Mouse (Mus musculus) left cerebral cortex, adult 8-10 months (tissue): Measurements from ENCODE around the gene Rtl10. TPM values are rescaled to one million over a fixed set of nuclear protein-coding genes. Genes with fewer than 3 reads are reported as not detected.
"Not testable (repeated sequence)": the region's sequence is repeated elsewhere in the genome, so short reads cannot be mapped to it uniquely, and the experiment has no call there.

Experiments used
- DNase-seq, 2 experiments: peaks; one replicate each; pipeline ENCODE4 v3.0.0; 2022; ENCODE audit warnings: low spot score in 2 of 2
- total RNA-seq, 4 experiments: library from RNA; stranded (reverse); gene quantifications; 2 replicates each; pipeline ENCODE4 v1.2.4; 2022

Gene Rtl10
- total RNA-seq, 4 experiments from 2014 or later = 6.4 to 7.8 (median 7.6) TPM

DNA sequence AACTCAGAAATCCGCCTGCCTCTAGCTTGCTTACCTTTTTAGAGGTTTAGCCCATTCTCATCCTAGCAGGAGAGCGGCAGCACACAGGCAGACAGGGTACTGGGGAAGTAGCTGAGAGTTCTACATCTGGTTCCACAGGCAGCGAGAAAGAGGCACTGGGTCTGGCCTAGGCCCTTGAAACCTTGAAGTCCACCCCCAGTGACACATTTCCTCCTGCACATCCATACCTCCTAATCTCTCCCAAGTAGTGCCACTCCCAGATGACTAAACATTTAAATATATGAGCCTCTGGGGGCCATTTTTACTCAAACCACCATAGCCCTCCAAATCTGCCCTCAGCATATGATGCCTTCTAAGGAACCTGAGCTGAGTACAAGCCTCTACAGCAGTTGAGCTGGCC lies 16.3 kb upstream of the Rtl10 start:
- DNase-seq = no peak

DNA sequence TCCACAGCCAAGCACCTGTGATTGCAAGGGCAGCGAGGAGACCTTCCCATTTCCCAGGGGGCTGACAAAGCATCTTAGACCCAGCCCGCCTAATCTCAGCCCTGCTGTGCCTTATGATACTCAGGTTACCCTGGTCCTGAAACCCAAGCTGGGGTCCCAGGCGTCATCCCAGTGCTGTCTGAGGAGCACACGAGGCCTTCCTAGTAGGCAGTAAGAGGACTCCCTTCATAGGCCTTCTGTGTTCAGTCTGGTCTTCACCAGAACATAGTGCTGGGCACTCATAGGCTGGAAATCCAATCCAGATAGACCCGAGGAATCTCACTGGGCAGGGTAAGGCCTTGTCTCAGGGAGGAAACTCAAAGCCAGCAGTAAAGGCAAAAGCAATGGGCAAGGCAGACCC lies 14.9 kb upstream of the Rtl10 start:
- no peak for DNase-seq

DNA sequence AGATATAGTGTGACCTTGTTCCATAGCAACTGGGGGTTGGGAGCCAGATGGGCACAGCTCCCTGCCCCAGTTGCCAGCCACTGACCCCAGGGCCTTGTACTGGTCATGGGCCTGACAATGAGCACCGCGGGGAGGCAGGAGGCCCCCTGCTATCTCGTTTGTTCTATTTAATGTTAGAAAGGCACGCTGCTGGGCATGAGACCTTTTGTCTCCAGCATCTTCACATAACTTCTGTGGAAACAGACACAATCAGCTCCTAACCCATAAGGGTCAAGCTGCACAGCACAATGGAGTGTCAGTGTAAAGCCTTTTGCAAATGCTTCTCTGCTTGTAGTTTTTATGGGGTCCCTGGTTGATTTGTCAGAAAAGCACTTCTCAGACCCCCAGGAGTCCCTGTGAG lies 14.3 kb upstream of the Rtl10 start:
- DNase-seq = no peak

DNA sequence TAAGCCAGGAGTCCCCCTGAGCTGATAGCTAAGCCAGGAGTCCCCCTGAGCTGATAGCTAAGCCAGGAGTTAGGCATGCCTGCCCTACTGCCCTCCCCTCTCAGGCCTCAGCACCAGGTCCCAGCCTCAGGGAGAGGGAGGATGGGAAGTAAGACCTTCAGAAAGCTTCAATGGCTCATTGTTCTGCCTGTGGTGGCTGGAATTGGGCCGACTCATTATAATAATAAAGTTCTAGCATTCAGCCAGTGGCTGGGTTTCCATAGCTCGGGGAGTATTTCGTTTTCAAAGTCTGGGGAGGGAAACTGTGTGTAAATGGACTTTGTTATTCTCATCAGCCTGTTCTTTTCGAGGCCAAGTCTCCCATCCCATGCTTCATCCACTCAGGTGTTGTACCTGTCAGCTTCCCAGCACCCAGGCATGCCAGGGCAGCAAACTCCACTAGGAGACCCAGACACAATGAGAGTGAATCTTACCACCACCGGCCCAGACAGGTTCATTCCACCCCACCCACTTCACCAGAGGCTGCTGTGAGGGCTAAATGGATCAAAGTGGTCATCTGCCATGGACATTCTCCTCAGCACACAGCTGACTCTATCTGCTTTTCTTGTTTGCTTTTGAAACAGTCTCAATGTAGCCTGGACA lies 13.8 kb upstream of the Rtl10 start:
- DNase-seq = no peak

DNA sequence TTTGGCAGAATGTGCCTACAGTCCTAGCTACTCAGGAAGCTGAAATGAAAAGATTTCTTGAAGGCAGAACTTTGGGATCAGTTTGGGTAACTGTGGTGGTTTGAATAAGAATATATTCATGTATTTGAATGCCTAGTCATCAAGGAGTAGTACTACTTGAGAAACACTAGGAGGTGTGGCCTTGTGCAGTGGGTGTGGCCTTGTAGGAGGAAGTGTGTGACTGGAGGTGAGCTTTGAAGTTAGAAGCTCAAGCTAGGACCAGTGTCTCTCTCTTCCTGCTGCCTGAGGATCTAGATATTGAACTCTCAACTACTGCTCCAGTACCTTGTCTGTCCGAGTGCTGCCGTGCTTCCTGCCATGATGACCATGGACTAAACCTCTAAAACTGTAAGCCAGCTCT lies 12.6 kb upstream of the Rtl10 start:
- no peak for DNase-seq

DNA sequence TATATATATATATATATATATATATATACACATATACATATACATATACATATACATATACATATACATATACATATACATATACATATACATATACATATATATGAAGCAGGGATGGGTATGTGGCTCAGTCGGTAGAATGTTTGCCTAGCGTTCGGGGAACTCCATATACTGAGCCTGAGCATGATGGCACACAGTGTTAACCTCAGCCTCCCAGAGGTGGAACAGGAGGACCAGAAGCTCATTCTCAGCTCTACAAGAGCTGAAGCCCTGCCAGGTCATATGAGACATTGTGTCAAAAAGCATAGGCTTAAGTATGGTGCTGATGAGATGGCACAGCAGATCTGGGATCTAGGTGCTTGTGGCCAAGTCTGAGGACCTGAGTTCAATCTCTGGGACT lies 8.4 kb upstream of the Rtl10 start:
- DNase-seq = no peak

DNA sequence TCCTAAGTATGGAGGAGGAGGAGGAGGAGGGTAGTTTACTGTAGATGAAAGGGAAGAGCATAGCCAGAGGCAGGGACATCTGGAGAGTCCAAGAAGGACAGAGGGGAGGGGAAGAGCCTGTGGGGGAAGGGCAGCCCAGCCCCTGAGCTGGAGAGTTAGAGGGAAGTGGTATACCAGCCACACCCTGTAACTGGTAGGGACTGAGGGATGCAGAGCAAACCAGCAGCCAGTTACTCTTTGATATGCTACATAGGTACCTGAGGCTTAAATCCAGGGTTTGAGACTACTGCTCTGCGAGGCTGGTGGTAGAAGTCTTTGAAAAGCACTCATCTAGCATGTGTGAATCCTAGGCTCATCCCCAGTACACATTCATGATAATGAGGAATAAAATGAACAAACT lies 7.8 kb upstream of the Rtl10 start:
- no peak for DNase-seq

DNA sequence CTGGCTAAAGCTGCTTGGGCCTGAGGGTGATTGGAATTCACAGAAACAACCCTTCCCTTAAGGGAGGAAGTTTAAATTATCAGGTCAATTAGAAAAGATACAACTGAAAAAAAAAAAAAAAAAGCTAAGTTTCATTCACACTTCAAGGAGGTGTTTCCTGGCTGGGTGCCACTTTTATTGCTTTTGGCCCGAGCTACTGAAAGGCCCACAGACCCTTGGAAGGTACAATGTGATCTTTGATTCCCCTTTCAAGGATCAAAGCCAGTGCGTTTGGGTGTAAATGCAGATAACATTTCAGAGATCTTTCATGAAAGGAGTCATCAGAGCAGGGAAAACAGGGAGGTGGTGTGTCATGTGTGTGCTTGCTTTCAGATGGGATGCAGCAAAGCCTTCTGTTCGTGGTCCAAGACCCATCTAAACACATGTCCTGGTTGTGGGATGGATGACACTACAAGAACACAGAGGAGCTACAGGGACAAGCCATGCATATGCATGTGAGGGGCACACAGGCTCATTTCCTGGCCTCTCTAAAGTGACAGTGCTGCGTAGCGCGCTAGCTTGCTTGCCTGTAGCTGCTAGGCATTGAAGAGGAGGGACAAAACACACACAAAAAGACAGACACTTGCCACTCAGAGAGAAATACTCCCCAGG lies 711 bp upstream of the Rtl10 start:
- DNase-seq = peak; percentile 24 to 55

DNA sequence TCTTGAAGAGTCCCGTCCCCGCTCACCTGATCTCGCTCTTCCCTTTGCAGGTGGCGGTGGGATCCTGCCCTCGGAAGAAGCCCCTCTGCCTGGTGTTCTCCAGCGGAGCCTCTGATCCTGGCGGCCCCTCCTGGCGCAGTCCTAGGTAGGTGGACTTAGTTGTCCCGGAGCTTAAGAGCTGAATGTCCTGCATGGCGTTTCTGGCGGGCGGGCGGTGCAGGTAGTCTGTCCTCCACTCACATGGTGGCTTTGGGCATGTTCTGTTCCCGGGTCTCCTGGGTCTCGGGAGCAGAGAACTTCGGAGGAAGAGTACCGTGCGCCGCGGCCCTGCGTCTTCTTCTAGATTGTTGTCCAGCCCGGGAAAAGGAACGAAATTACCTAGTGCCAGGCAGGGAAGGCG lies 295 bp downstream of the Rtl10 start:
- peak in 1 of 2 experiments; percentile 21 for DNase-seq

DNA sequence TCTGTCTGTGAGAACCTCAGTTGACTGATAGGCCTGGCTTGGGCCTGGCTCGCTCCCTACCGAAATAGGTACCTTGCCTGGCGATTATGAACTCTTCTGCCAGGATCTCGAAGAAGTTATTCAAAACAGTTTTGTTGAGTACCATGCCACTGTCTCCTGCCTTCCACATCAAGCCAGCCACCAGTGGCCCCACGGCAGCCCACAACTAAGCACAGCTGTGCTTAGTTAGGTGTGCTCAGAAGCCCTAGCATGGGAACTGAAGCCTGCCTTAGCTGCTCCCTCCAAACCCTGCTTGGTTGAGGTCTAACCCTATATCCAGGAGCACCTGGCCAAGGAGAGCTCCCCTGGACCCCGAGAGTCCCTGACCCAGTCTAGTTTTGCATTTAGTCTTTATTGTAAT lies 2.8 kb downstream of the Rtl10 start:
- DNase-seq = no peak

DNA sequence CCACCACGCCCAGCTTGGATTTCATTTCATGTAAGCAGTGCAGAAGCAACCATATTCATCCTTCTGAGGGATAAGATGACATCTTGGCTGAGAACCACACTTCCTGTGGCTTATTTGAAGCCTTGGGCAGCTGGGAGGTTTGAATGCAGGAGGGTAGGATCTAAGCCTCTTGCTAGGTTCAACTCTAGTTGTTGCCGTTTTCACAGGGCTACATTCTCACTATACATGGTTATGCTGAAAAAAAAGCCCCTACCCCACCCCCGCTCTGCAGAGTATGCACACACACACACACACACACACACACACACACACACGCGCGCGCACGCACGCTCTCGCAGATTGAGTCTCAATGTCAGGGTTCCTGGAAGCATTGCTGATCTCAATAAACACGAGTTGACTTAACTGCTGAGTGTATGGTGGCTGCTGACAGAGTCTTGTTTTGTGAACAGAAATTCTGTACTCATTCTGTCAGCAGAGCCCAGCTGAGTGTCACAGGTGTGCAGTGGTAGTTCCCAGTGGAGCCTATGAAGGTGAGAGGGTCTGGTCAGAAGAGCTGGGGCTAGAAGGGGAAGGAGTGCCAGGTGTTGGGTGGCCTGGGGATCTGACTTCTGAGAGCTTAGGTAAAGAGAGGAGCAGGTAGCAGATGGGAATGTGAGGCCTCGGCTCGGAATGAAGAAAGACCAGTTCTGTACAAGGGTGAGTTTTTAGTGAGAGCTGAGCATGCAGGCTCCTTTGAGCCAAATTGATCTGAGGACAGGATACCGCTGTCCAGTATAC lies 5.1 kb downstream of the Rtl10 start:
- no peak for DNase-seq

DNA sequence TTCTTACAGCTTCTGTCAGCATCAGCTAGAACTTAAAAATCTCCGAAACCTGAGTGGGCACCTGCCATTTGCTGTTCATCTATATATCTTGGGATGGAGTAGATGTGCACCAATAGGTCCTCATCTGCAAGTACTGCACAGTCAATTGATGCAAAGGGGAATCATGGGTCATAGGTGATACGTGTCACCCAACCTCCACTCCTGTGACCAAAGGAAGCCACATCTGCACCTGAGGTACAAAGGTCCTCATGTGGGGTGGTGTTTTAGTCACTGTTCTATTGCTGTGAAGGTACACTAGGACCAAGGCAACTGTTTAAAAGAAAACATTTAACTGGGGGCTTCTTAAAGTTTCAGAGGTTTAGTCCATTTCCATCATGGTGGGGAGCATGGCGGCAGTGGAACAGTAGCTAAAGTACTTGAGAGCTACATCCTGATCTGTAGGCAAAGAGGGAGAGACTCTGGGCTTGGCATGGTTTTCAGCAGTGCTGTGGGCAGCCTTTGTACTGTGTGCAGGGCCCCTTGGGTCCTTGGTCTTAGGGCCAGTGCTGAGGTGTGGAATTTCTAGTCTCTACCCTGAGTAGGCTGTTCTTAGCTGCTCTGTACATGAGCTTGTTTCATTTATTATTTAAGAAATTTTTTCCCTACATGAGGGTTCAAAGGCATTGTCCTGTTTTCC lies 8.0 kb downstream of the Rtl10 start:
- DNase-seq = no peak

DNA sequence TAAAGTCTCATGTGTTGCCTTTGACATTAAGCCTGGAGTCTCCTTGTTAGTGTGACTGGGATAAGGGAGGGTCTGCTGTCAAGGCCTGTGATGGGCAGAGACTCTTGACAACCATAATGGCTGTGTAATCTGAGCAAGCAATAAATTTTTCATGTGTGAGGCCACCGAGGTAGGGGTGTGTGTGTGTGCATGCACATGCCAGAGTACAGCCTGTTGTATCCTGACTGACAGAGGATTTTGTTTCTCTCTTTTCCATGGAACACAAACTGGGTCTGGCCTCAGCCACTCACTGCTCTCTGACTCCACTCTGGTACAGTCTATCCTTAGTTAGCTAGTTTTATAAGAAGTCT lies 8.5 kb downstream of the Rtl10 start:
- no peak for DNase-seq

DNA sequence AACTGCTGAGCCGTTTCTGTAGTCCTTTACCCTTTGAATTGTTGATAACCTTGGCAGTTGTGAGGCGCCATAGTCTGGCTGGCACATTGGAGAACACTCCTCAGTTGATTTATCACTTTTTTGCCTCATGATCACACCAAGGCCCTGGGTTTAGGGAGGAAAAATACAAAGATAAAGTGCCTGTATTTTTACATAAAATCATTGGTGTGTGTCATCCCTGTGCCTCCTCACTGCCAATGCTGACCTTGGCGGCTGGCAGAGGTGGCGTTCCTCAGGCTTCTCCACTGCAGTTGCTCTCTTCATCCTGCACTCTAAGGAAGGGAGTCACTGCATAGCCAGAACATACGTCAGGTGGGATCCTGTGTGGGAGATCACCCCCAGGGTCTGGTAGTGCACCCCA lies 13.0 kb downstream of the Rtl10 start:
- DNase-seq = no peak

DNA sequence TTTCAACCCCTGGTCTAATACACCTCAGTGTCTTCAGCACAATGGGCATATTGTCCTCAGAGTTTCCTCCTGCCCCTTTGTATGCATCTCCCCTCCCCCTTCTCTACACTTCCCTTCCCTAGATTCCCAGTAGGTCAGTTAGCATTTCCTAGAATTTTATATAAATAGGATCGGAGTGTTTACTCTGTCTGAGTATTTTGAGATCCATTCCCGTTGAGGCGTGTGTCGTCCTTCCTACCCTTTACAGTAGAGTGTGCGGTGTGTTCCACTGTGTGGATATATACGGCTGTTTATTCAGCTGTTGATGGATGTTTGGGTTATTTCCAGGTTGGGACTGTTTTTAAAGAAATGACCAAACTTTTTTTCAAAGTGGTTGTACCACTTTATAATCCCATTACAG lies 14.8 kb downstream of the Rtl10 start:
- no peak for DNase-seq

DNA sequence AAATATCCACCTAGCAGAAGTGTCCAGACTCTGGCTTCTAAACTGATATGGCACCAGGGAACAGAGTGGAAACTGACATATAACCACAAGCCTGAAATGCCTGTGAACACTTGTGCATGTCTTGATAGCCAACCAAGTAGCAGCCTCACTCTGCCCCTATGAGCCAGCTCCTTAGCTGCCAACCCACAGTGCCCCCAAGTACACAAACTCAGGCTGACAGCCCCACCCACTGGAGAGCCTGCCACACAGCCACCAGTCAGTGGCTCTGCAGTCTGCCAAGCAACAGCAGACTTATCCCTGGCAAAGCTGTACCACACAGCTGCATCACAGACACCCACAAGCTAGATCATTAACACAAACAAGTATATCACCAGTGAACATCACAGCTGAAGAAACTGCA lies 19.4 kb downstream of the Rtl10 start:
- peak in 1 of 2 experiments; percentile 31 for DNase-seq

DNA sequence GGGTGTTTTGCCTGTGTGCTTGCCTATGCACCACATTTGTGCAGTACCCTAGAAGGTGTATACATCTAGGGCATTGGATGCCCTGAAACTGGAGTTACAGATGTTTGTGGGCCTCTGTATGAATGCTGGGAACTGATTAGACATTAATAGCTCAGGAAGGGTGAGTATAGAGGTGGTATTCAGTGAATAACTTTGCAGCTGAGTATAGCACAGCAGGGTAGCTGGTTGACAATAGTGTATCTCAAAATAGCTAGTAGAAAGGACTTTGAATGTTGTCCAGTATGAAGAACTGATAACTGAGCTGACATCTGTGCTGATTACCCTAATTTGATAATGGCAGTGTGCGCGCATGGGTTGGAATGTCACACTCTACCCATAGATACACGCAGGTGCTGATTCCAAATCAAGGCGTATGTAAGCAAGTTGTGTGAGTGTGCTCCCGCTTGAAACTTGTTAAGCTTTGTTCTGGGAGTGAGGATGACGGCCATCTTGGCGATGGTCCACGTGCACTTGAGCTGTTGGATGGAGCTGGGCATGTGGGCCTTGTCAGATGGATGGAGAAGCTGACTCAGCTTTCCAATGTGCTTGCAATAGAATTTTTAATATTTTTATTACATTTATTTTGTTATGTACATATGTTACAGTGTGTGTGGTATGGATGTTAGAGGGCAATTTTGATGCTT lies 25.0 kb downstream of the Rtl10 start:
- DNase-seq = no peak

DNA sequence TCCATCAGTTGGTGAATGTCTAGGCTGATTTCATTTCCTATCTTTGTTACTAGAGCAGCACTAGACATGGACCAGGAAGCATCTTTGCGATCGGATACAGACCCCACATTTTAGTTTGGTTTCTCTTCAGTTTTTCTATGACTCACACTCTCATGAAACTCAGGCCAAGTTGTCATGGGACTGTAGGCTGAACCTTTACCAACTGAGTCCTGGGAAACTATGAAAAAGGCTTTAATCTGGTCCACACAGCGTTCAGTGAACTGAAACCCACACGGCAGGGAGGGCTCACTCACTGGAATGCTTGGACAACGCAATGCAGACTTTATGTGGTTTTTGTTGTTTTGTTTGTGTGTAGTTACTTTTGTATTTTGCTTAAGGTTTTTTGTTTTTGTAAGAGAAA lies 30.0 kb downstream of the Rtl10 start:
- DNase-seq = no peak

DNA sequence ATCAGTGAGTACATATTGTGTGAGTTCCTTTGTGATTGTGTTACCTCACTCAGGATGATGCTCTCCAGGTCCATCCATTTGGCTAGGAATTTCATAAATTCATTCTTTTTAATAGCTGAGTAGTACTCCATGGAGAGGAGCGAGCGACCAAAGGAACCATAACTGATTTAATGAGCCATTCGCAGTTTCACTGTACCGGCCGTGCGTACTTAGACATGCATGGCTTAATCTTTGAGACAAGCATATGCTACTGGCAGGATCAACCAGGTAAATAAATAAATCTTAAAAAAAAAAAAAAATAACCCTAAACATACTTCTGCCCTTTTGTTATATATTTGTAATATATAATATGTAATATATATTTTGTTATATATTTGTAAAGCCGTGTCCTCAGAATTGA lies 34.4 kb downstream of the Rtl10 start:
- DNase-seq = not testable (repeated sequence)

DNA sequence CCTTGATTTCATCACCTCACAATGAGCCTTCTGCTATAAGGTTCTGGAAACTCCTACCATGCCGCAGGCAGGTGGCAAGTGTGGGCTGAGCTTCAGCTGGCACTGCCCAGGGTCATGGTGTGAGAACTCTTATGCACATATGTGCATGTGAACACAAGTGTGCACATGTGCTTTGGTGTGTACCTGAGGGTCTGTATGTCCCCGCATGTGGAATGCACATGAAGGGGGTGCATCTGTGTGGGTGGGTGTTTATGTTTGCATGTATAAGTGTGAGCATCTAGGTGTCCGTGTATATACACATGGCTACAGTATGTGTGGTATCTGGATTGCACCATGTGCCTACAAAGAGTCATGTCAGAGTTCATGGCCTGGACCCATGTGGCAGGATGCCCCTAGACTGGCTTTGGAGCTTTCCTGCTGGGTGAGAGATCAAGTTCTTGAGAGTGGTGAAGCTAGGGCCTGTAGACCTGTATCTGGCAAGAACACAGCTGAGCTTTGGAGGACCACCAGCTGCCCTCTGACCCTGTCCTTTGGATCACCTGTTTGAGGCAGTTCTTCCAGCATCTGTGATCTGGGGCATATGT lies 38.8 kb downstream of the Rtl10 start:
- no peak for DNase-seq

DNA sequence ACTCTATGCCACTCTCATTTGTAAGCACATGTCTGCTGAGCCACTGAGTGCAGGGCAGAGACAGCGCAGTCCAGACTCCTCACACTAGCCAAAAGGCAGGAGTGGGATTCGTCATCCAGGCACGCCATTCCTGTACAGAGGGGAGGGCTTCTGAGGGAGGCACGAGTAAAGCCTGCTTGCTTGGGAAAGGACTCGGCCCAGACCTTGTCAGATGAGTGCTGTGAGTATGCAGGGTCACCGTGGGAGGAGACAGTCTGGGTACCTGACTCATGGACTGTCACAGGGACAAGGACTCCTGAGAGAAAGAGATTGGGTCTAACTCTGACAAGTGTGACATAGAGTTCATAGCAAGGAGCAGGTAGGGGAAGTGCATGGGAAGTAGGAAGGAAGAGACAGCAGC lies 40.6 kb downstream of the Rtl10 start:
- DNase-seq = no peak
